In the genomic region with DNA sequence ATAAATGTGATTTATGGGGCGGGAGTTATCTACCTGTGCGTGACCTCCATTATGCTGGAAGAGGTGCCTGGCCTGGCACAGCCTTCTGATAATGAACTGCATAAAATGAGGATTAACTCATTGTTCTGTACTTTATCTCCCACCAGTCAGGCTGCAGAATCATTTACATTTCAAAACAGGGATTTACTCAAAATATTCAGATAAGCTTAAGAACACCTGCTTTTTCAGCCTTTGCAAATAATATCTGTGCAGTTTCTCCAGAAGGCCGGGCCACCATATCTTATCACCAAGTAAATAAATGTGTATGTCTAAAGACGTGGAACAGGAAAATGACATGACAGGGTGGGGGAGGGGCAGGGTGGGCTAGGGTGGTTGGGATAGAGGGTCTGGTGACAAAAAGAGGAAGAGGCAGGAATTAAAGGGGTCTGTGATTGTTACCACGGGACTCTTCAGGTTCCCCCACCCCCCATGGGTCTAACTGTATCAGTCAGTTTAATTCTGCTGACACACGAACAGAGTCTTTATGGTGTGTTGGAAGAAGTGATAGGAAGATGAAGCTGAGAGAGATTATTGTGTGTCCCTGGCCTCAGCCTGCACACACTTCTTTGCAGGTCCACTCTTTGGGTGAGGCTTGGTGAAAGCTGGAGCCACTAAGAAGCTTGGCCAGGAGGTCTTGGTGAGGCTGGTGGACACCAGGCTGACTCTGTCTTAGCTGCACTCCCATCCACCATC, we compare ENCODE assay signal across 20 mouse cellular contexts.
DNase-seq lines count a peak whose midpoint lies in the region; ATAC-seq and TF ChIP-seq lines count a peak whose summit lies in the region.
"Had no signal": no experiment of that assay in that cellular context is flagged by ENCODE, and none has a peak within 500 bp of the region (broad histone marks: within the 10 kb centered on the region; RNA-seq: fewer than 3 reads in every experiment).

No protein-coding gene starts in this region.

- no peaks in the 10 kb centered on the region for H3K27me3 ChIP-seq in hindbrain, embryonic 10.5 days (ENCODE audit: insufficient read depth, poor library complexity, severe bottlenecking)
- no peaks in the 10 kb centered on the region for H3K27me3 ChIP-seq in hindbrain, postnatal 0 days (ENCODE audit: insufficient read depth, low read length)
- no peaks in the 10 kb centered on the region for H3K27me3 ChIP-seq in embryonic facial prominence, embryonic 10.5 days (replicated peaks; ENCODE audit: low read depth, poor library complexity, severe bottlenecking)
- no peaks in the 10 kb centered on the region for H3K27me3 ChIP-seq in limb, embryonic 10.5 days (ENCODE audit: low read depth, poor library complexity, severe bottlenecking)
- no peaks in the 10 kb centered on the region for H3K27me3 ChIP-seq in midbrain, embryonic 16.5 days (ENCODE audit: control insufficient read depth, insufficient read depth, low read depth, low read length)
- H3K27me3 ChIP-seq: embryonic facial prominence, embryonic 13.5 days; hindbrain, embryonic 15.5 days; lung, embryonic 15.5 days had no signal

- no peak for ATAC-seq in hindbrain, postnatal 0 days
- peak; percentile 57; the same call in 1 of the 2 replicates for ATAC-seq in midbrain, embryonic 16.5 days

- H3K9ac ChIP-seq in hindbrain, postnatal 0 days (replicated peaks; ENCODE audit: low read length) = no peak overlapping the region
- no peak overlapping the region for H3K9ac ChIP-seq in midbrain, embryonic 16.5 days (ENCODE audit: low read depth, low read length)
- H3K9ac ChIP-seq: embryonic facial prominence, embryonic 13.5 days; hindbrain, embryonic 15.5 days; liver, embryonic 14.5 days; lung, embryonic 15.5 days had no signal

- no peak for DNase-seq in hindbrain, embryonic 10.5 days (ENCODE audit: low spot score)
- no peak for DNase-seq in hindbrain, postnatal 0 days (ENCODE audit: low spot score)
- no peak for DNase-seq in embryonic facial prominence, embryonic 10.5 days (ENCODE audit: low spot score)
- no peak for DNase-seq in limb, embryonic 10.5 days (ENCODE audit: low spot score)
- no peak for DNase-seq in urinary bladder, postnatal 4 days (ENCODE audit: low spot score in 2 of 2)
- no peak for DNase-seq in adrenal gland, postnatal 14 days
- DNase-seq: cerebellum, postnatal 10 days; gastrocnemius, postnatal 25 days; kidney, adult 2 months; kidney, postnatal 10 days; layer of hippocampus, postnatal 36 days; lung, postnatal 4 days; thymus, adult 2 months had no signal

- H3K27ac ChIP-seq in hindbrain, embryonic 10.5 days = peak overlapping the region; percentile 3
- H3K27ac ChIP-seq in hindbrain, postnatal 0 days = no peak overlapping the region
- peak overlapping the region; percentile 0 for H3K27ac ChIP-seq in embryonic facial prominence, embryonic 10.5 days (replicated peaks)
- H3K27ac ChIP-seq in limb, embryonic 10.5 days = peak overlapping the region; percentile 56; the same call in 1 of the 2 replicates
- peak overlapping the region; percentile 43 for H3K27ac ChIP-seq in midbrain, embryonic 16.5 days (ENCODE audit: low read length)
- H3K27ac ChIP-seq: embryonic facial prominence, embryonic 13.5 days; heart, embryonic 10.5 days; hindbrain, embryonic 15.5 days; layer of hippocampus, adult 2 months; liver, embryonic 14.5 days; lung, embryonic 15.5 days had no signal

- H3K4me1 ChIP-seq in hindbrain, embryonic 10.5 days (replicated peaks) = peaks cover 42% of the 10 kb centered on the region
- H3K4me1 ChIP-seq in hindbrain, postnatal 0 days (ENCODE audit: insufficient read depth, low read length) = no peaks in the 10 kb centered on the region
- peaks cover 64% of the 10 kb centered on the region for H3K4me1 ChIP-seq in embryonic facial prominence, embryonic 10.5 days
- H3K4me1 ChIP-seq in limb, embryonic 10.5 days = peaks cover 46% of the 10 kb centered on the region
- H3K4me1 ChIP-seq in midbrain, embryonic 16.5 days (ENCODE audit: control insufficient read depth, insufficient read depth, low read length) = peaks cover 14% of the 10 kb centered on the region

- WGBS in hindbrain, embryonic 10.5 days = 52% methylated on average over 6 of the region's 6 CpGs
- WGBS in hindbrain, postnatal 0 days = 53% methylated on average over 6 of the region's 6 CpGs
- 48% methylated on average over 6 of the region's 6 CpGs for WGBS in embryonic facial prominence, embryonic 10.5 days
- 53% methylated on average over 6 of the region's 6 CpGs for WGBS in limb, embryonic 10.5 days
- WGBS in midbrain, embryonic 16.5 days = 11% methylated on average over 6 of the region's 6 CpGs

- H3K9me3 ChIP-seq in hindbrain, embryonic 10.5 days = no peaks in the 10 kb centered on the region
- H3K9me3 ChIP-seq in hindbrain, postnatal 0 days (ENCODE audit: low read length) = no peaks in the 10 kb centered on the region
- H3K9me3 ChIP-seq in embryonic facial prominence, embryonic 10.5 days = no peaks in the 10 kb centered on the region
- no peaks in the 10 kb centered on the region for H3K9me3 ChIP-seq in limb, embryonic 10.5 days (replicated peaks)
- no peaks in the 10 kb centered on the region for H3K9me3 ChIP-seq in midbrain, embryonic 16.5 days (replicated peaks; ENCODE audit: control insufficient read depth, low read length, poor library complexity, severe bottlenecking)
- H3K9me3 ChIP-seq: embryonic facial prominence, embryonic 13.5 days; heart, embryonic 10.5 days; hindbrain, embryonic 15.5 days; lung, embryonic 15.5 days had no signal

- no peak for TF ChIP-seq CTCF in hindbrain, postnatal 0 days (IDR thresholded peaks at IDR 0.05; ENCODE audit: low read depth)

- H3K4me2 ChIP-seq in hindbrain, postnatal 0 days (ENCODE audit: low read depth, low read length) = no peak overlapping the region
- H3K4me2 ChIP-seq in midbrain, embryonic 16.5 days (ENCODE audit: low read length) = no peak overlapping the region
- H3K4me2 ChIP-seq: embryonic facial prominence, embryonic 13.5 days; hindbrain, embryonic 15.5 days; lung, embryonic 15.5 days had no signal

- H3K36me3 ChIP-seq in hindbrain, embryonic 10.5 days = no peaks in the 10 kb centered on the region
- no peaks in the 10 kb centered on the region for H3K36me3 ChIP-seq in hindbrain, postnatal 0 days (ENCODE audit: insufficient read depth, low read length)
- no peaks in the 10 kb centered on the region for H3K36me3 ChIP-seq in embryonic facial prominence, embryonic 10.5 days (replicated peaks)
- H3K36me3 ChIP-seq in limb, embryonic 10.5 days = no peaks in the 10 kb centered on the region
- no peaks in the 10 kb centered on the region for H3K36me3 ChIP-seq in midbrain, embryonic 16.5 days (ENCODE audit: control insufficient read depth, insufficient read depth, low read length)
- H3K36me3 ChIP-seq: embryonic facial prominence, embryonic 13.5 days; heart, embryonic 10.5 days; hindbrain, embryonic 15.5 days; lung, embryonic 15.5 days had no signal

- H3K4me3 ChIP-seq in hindbrain, embryonic 10.5 days = no peak overlapping the region
- H3K4me3 ChIP-seq in hindbrain, postnatal 0 days (ENCODE audit: low read length) = no peak overlapping the region
- H3K4me3 ChIP-seq in embryonic facial prominence, embryonic 10.5 days = no peak overlapping the region
- no peak overlapping the region for H3K4me3 ChIP-seq in limb, embryonic 10.5 days
- H3K4me3 ChIP-seq in midbrain, embryonic 16.5 days (ENCODE audit: low read depth, low read length) = no peak overlapping the region
- H3K4me3 ChIP-seq: embryonic facial prominence, embryonic 13.5 days; heart, embryonic 10.5 days; hindbrain, embryonic 15.5 days; layer of hippocampus, adult 2 months; lung, embryonic 15.5 days had no signal
